Mouse (Mus musculus) bone marrow macrophage, adult 2 months (primary cell): ENCODE results near the gene Klhdc1. TPM values are rescaled to one million over a fixed set of nuclear protein-coding genes. Genes with fewer than 3 reads are reported as not detected.
A peak's percentile ranks its signal among the peaks of the same experiment; 100 is the strongest.

Experiments used
- H3K27ac ChIP-seq: 2 replicates; pipeline ENCODE4 v1.5.1; 2012; ENCODE audit warnings: low read depth, low read length; ENCODE audit not compliant: insufficient read depth
- H3K4me1 ChIP-seq: 2 replicates; pipeline ENCODE4 v1.6.1; 2012; ENCODE audit warnings: low read length; ENCODE audit not compliant: control insufficient read depth, insufficient read depth
- H3K4me3 ChIP-seq: 2 replicates; pipeline ENCODE4 v1.5.1; 2012; ENCODE audit warnings: mild to moderate bottlenecking, low read length, moderate library complexity; ENCODE audit not compliant: insufficient read depth
- CTCF ChIP-seq: IDR thresholded peaks from 2 replicates; pipeline ENCODE4 v1.5.1; 2012; ENCODE audit warnings: low read depth, mild to moderate bottlenecking, low read length, moderate library complexity
- POLR2A ChIP-seq: IDR thresholded peaks from 2 replicates; pipeline ENCODE4 v1.6.1; 2012; ENCODE audit warnings: mild to moderate bottlenecking, low read depth, low read length, borderline replicate concordance
- polyA plus RNA-seq: library from polyadenylated mRNA; stranded (reverse); fragments of >200 nt; gene quantifications from 2 replicates; pipeline ENCODE4 v1.2.4, GENCODE M21; 2012; ENCODE audit not compliant: missing spikeins, insufficient read depth, insufficient read length

Gene Klhdc1
- polyA plus RNA-seq, 1 experiment = 5.1 TPM

- TF ChIP-seq CTCF = no peak
- no peak for TF ChIP-seq POLR2A
- H3K4me3 ChIP-seq = no peak overlapping the region
- no peak overlapping the region for H3K27ac ChIP-seq
- no peaks in the 10 kb centered on the region for H3K4me1 ChIP-seq
Observed at GRCm38 (mm10) chr12:69207926-69208325, 33.0 kb upstream of the Klhdc1 start.

GRCm38 (mm10) chr12:69208520-69208919 is 32.5 kb upstream of the Klhdc1 start:
- TF ChIP-seq POLR2A (no peak), CTCF (no peak)
- H3K4me3 ChIP-seq = no peak overlapping the region
- H3K4me1 ChIP-seq = no peaks in the 10 kb centered on the region
- H3K27ac ChIP-seq = no peak overlapping the region

GRCm38 (mm10) chr12:69210056-69210979 is 30.7 kb upstream of the Klhdc1 start:
- Histone ChIP-seq H3K4me1 (peaks cover 14% of the 10 kb centered on the region), H3K27ac (no peak overlapping the region), H3K4me3 (no peak overlapping the region)
- TF ChIP-seq POLR2A = no peak
- TF ChIP-seq CTCF = no peak

GRCm38 (mm10) chr12:69211057-69211456 is 29.9 kb upstream of the Klhdc1 start:
- Histone ChIP-seq H3K4me3 (no peak overlapping the region), H3K4me1 (peaks cover 22% of the 10 kb centered on the region), H3K27ac (no peak overlapping the region)
- TF ChIP-seq POLR2A (no peak), CTCF (no peak)

- Histone ChIP-seq H3K4me3 (no peak overlapping the region), H3K27ac (no peak overlapping the region), H3K4me1 (peaks cover 25% of the 10 kb centered on the region)
- no peak for TF ChIP-seq CTCF
- no peak for TF ChIP-seq POLR2A
Observed at GRCm38 (mm10) chr12:69213186-69213777, 27.7 kb upstream of the Klhdc1 start.

- peaks cover 25% of the 10 kb centered on the region for H3K4me1 ChIP-seq
- TF ChIP-seq POLR2A (no peak), CTCF (no peak)
- no peak overlapping the region for H3K4me3 ChIP-seq
- peak overlapping the region; percentile 7 for H3K27ac ChIP-seq
Observed at GRCm38 (mm10) chr12:69214393-69214792, 26.6 kb upstream of the Klhdc1 start.

GRCm38 (mm10) chr12:69215000-69215785 is 25.8 kb upstream of the Klhdc1 start:
- TF ChIP-seq POLR2A (no peak), CTCF (no peak)
- Histone ChIP-seq H3K4me3 (no peak overlapping the region), H3K4me1 (peaks cover 25% of the 10 kb centered on the region), H3K27ac (peak overlapping the region; percentile 7; the same call in 1 of the 2 replicates)

- Histone ChIP-seq H3K4me1 (peaks cover 25% of the 10 kb centered on the region), H3K4me3 (no peak overlapping the region)
- TF ChIP-seq CTCF = no peak
- TF ChIP-seq POLR2A = no peak
Observed at GRCm38 (mm10) chr12:69216587-69216986, 24.4 kb upstream of the Klhdc1 start.

GRCm38 (mm10) chr12:69220613-69221277 is 20.2 kb upstream of the Klhdc1 start:
- H3K4me1 ChIP-seq = peaks cover 7% of the 10 kb centered on the region
- no peak overlapping the region for H3K27ac ChIP-seq
- TF ChIP-seq CTCF (no peak), POLR2A (no peak)
- no peak overlapping the region for H3K4me3 ChIP-seq

More at GRCm38 (mm10) chr12:69216587-69216986, 24.4 kb upstream of the Klhdc1 start:
- H3K27ac ChIP-seq = no peak overlapping the region

- Histone ChIP-seq H3K27ac (peak within 1 kb of the TSS; percentile 5; the same call in 1 of the 2 replicates), H3K4me3 (peak within 1 kb of the TSS; percentile 72), H3K4me1 (peaks cover 8% of the 10 kb centered on the region; the same call in 1 of the 2 replicates)
- TF ChIP-seq CTCF (no peak), POLR2A (no peak)
Observed at GRCm38 (mm10) chr12:69227776-69228466, 13.1 kb upstream of the Klhdc1 start, which contains the start of gene Pole2. TSS of gene Pole2 (minus strand) at chr12:69228195.
